Mouse (Mus musculus) ES-E14 (cell line): ENCODE data around the gene Nuak1.

Experiments
- CHD2 ChIP-seq: IDR thresholded peaks from 2 replicates; pipeline ENCODE4 v1.6.1; 2014; ENCODE audit warnings: mild to moderate bottlenecking, low read depth, low read length, inconsistent platforms
- HCFC1 ChIP-seq: IDR thresholded peaks from 2 replicates; pipeline ENCODE4 v1.6.1; 2012; ENCODE audit warnings: low read length, inconsistent platforms, borderline replicate concordance; ENCODE audit not compliant: insufficient read depth
- MAFK ChIP-seq: IDR thresholded peaks from 2 replicates; pipeline ENCODE4 v1.6.1; 2014; ENCODE audit warnings: mild to moderate bottlenecking, low read depth, low read length, inconsistent platforms; ENCODE audit not compliant: insufficient read depth
- ZC3H11A ChIP-seq: IDR thresholded peaks from 2 replicates; pipeline ENCODE4 v1.6.1; 2012; ENCODE audit warnings: low read depth, mild to moderate bottlenecking, inconsistent platforms, low read length, borderline replicate concordance
- ZNF384 ChIP-seq: IDR thresholded peaks from 2 replicates; pipeline ENCODE4 v1.6.1; 2012; ENCODE audit warnings: low read depth, low read length, inconsistent platforms

DNA sequence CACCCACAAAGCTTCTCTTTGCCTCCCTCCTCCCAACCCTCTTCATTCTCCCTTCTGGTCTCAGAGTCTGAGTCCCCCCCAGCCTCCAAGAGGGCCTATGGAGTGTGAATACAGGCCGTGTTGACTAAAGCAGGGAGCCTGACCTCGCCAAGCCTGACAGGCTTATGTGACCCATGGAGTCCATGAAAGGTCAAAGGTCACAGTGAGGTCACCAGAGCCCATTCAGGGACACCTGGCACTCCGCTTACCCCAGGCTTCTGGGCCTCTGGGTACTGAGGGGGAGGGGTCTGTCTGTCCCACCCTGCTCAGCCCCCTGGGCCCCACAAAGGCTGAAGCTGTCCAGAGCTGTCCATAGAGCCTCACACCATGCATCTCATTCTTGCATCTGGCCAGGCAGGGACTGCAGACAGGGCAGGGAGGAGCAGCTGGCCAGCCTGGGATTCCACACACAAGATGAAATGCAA, 37.2 kb upstream of the Nuak1 start:
- TF ChIP-seq CHD2 (no peak), ZNF384 (no peak), ZC3H11A (no peak), MAFK (no peak), HCFC1 (no peak)
